Mouse (Mus musculus) urinary bladder, postnatal 36 days (tissue): ENCODE measurements around the gene Timm22.

ENCODE experiments used
- DNase-seq, 2 experiments: peaks; one replicate each; pipeline ENCODE4 v3.0.0; 2022; ENCODE audit warnings: low spot score in 2 of 2, mixed read lengths in 1 of 2

Gene Timm22

DNA sequence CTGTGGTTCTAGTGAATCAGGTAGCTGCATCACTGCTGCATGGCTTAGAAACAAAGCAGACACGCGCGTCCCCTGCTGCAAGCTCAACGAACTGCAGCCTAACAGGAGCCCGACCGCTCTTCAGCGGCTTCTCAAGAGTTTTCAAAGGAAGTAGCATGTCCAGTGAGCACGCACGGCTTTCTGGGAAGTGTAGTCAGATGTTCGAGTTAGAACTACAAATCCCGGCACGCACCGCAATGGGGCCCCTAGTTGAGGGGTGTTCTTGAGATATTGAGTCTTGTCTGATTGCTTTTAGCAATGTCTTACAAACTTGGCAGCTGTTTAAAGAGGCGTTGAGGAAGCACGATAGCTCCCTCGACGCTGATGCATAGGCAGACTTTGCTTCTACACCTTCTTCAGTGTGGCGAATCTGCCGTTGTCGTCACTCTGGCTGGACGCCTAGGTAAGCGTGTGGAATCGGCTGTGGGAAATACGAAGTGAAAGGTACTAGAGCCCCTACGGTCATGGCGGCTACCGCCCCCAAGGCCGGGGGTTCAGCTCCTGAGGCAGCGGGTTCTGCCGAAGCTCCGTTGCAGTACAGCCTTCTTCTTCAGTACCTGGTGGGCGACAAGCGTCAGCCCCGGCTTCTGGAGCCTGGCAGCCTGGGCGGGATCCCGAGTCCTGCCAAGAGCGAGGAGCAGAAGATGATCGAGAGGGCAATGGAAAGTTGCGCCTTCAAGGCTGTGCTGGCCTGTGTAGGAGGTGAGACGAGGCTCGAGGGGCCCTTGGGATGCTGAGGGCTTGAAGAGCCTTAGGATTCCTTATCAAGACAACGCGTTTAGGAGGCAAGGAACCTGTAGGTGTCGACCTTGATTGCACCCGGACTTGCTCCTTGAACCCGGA is at the start of gene Timm22:
Gene Timm22 (plus strand): TSS at position 251 of the 882 bp plus-strand sequence.
- peak; percentile 94 to 97 for DNase-seq

- DNase-seq: no peak
Measured at GRCm38 (mm10) chr11:76357464-76357863, 49.3 kb upstream of the Timm22 start.

DNA sequence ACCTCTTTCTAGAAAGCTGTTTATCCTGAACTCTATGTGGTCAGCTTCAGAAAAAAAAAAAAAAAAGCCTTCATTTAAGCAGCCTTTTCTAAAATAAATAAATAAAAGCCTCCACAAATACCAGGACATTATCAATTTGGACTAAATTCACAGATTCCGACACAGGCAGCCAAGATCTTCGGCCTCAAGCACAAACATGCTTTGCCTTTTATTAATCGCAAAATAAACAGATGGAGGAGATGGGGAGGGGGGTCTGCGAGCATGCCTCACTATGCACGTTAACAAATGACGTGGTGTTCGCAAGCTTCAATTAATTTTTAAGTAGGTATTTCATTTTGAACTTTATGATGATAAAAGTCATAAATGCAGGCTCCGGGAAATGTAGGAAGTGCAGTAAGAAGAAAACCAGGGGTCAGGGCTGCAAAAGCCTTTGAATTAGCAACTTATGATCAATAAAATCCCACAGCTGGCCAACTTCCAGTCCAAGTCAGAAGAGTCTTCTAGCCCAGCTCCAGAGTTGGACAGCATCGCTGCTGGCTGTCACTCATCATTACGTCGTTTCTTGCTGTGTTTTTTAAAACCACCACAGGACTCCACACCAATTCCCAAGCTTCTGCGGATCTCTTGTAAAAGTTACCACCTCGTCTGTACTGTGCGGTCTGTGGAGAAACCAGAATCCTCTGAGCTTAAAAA is 48.0 kb upstream of the Timm22 start:
- no peak for DNase-seq

DNA sequence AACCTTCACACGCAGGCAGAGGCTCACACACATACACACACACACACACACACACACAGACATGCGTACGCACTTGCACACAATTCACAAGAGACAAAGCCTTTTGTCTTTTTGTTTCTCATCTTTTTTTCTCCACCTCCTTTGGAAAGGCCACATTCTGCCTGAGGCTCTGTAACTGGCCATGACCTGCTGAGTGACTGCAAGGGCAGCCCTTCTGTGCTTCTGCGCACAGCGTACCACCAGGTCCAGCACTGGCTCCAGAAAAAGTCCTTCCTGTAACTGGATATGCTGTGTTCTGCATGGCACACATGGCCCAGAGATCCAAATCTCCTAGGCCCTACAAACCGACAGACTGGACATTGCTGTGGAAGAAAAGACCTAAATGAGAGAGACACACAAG is 46.5 kb upstream of the Timm22 start:
- no peak for DNase-seq

DNA sequence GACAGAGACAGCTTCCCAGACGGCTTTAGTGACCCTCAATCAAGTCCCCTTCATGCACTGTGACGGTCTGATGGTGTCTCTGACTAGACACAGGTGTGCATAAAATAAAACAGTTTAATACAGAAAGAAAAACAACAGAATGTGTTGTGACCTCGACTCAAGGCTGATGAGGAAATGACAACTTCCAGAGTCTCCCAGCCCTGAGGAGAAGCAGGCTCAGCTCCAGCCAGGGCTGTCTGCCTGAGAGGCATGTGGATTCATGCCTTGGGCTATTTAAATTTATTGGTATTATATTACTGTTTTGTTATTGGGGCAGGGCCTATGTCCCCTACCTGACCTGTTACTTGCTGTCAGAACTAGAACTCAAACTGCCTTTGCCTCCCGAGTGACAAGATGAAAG is 45.3 kb upstream of the Timm22 start:
- no peak for DNase-seq

GRCm38 (mm10) chr11:76363178-76363577 is 43.6 kb upstream of the Timm22 start:
- DNase-seq: no peak

DNA sequence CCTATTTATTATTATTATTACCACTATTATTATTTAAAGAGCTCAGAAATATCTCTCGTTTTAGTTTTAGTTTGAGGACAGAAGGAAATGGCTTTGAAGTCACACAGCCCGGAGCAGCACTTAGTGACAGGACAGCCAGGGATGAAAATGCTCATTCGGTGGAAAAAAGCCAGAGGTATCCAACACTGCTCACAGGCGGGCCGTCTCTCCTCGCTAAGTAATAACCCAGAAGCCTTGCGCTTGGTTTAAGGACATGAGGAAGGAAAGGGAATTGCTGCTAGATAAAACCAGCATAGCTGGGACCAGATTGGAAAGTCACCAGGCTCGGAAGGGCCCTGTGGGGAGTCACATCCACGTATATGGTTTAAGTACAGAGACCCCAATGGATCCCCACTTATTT is 43.1 kb upstream of the Timm22 start:
- no peak for DNase-seq

DNA sequence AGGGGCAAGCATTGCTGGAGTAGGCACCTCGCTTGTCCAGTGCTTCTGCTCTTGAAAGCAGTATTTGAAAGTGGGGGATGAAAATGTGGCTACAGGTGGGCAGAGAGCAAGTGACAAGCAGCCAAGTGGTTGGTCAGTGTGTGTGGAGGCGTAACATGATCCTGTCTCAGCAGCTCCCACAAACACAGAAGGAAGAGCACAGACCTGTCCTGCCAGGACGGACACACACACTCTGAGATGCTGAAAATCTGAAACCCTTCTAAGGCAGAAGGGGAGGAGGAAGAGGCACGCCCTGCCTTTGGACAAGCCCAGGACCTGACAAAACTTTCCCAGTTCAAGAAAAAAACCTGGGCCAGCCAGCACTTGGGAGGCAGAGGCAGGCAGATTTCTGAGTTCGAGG is 42.7 kb upstream of the Timm22 start:
- DNase-seq: no peak

GRCm38 (mm10) chr11:76366720-76367119 is 40.0 kb upstream of the Timm22 start:
- no peak for DNase-seq

DNA sequence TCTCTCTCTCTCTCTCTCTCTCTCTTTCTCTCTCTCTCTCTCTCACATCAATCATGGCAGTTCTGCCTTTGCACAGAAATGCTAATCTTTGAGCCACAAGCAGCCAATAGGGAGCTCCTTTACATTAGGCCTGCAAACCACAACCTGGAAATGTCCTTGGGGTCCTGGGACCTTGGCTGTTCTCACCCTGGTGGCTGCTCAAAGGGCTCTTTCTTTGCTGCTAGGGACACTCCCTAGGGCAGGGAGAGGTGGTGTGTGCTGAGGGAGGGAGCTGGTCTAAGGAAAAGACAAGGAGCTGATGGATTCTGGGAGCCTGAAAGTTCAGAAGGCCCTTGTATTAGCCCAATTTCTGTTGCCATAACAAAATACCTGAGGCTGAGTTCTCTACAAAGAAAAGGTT is 36.3 kb upstream of the Timm22 start:
- DNase-seq: no peak

DNA sequence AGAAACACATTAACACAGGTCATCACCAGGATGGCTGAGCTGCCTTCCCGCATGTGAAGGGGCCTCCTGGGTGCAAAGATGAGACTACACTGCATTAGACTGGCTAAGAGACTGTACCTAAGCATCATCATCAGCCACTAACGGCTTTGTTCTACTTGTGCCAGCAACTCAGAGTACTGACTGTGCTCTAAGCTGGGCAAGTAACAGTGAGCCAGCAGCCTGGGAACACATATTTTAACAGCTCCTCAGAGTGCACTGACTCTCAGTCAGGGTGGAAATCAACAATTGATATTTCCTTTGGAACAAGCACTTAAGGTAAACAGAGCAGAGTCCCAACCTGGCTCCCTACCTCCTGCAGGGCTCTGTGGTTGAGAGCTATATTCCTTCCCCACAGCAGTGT is 34.6 kb upstream of the Timm22 start:
- no peak for DNase-seq

GRCm38 (mm10) chr11:76372534-76372933 is 34.2 kb upstream of the Timm22 start:
- no peak for DNase-seq

- DNase-seq: peak; percentile 69 to 80
Measured at GRCm38 (mm10) chr11:76374491-76375185, 32.1 kb upstream of the Timm22 start.

DNA sequence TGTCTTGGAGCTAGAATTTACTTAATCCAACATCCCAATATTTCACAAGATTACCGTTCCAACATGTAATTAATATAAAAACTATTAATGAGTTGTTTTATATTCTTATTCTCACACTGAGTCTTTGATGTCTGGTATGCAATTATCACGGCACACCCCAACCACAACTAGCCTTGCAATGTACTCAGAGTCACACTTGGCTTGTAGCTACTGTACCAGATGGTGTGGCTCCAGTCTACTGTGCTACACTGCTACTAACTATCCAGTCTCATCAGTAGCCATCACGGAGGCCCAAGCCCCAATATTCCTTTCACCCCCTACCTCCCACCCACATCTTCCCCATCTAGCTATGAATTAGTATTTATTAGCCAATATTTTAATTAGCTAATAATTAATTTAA is 30.3 kb upstream of the Timm22 start:
- DNase-seq: no peak

GRCm38 (mm10) chr11:76379921-76380544 is 26.7 kb upstream of the Timm22 start:
- no peak for DNase-seq

- no peak for DNase-seq
Measured at GRCm38 (mm10) chr11:76381201-76381885, 25.4 kb upstream of the Timm22 start.

GRCm38 (mm10) chr11:76382711-76383324 is 23.9 kb upstream of the Timm22 start:
- no peak for DNase-seq

DNA sequence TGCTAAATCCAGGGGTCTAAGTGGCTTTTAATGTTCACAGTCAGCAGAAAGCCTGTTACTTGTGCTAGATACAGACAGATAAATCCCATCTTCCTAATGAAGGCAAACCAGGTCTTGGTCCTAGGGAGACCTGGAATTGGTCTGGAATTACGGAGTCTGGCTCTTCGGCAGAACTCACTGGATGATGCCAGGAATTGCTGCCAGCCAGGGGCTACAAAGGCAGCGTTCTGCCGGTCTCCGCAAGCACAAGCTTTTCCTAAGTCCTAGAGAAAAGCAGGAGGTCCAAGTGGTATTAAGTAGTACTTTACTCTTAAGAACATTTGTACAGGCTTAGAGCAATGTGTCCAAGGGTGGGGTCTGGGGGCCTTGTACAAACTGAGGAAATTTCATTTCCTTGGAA is 22.4 kb upstream of the Timm22 start:
- no peak for DNase-seq

DNA sequence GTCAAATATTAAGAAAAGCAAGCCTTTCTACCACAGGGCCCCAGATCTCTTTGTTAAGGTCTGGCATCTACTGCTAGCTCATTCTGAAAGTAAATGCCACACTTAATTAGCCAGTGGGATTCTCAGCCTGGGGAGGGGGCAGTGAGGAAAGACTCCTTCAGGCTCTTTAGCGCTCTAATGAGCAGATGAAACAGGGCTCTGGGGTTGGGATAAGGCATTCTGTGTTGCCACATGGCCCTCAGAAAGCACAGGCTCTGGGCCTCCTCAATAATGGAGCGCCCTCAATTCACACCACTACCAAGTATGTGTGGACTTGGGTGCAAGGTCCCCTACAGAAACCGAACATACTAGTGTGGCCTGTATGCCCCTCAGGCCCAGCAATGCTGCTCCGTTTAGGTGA is 21.7 kb upstream of the Timm22 start:
- DNase-seq: no peak

GRCm38 (mm10) chr11:76385746-76386145 is 21.0 kb upstream of the Timm22 start:
- no peak for DNase-seq

- no peak for DNase-seq
Measured at GRCm38 (mm10) chr11:76387097-76387496, 19.7 kb upstream of the Timm22 start.
